Mouse (Mus musculus) stomach, embryonic 14.5 days (tissue): ENCODE results near the gene Ptpn4. TPM values are rescaled to one million over a fixed set of nuclear protein-coding genes. Genes with fewer than 3 reads are reported as not detected.
A peak's percentile ranks its signal among the peaks of the same experiment; 100 is the strongest.

Experiments used
- ATAC-seq: fragments of 200-750 bp; cut with Nextera tagmentation; 2 replicates; pipeline ENCODE4 v1.8.0; 2017; ENCODE audit warnings: low read depth, moderate TSS enrichment; ENCODE audit not compliant: insufficient number of reproducible peaks, insufficient read depth, low FRiP score
- H3K27ac ChIP-seq: fragments of 300-500 bp; sonication (generic); 2 replicates; pipeline ENCODE4 v1.5.1; 2014; ENCODE audit warnings: mild to moderate bottlenecking, low read length, moderate library complexity, mixed read lengths
- H3K27me3 ChIP-seq: fragments of 300-500 bp; sonication (generic); 2 replicates; pipeline ENCODE4 v1.6.1; 2014; ENCODE audit warnings: low read length, control low read depth, mixed read lengths; ENCODE audit not compliant: control insufficient read depth, insufficient read depth
- H3K36me3 ChIP-seq: fragments of 300-500 bp; sonication (generic); 2 replicates; pipeline ENCODE4 v1.6.1; 2014; ENCODE audit warnings: mild to moderate bottlenecking, control low read depth, low read length, moderate library complexity, mixed read lengths; ENCODE audit not compliant: control insufficient read depth, insufficient read depth
- H3K4me1 ChIP-seq: fragments of 300-500 bp; sonication (generic); 2 replicates; pipeline ENCODE4 v1.6.1; 2014; ENCODE audit warnings: low read length, control low read depth, mixed read lengths; ENCODE audit not compliant: control insufficient read depth, insufficient read depth
- H3K4me2 ChIP-seq: fragments of 300-500 bp; sonication (generic); replicated peaks from 2 replicates; pipeline ENCODE4 v1.6.1; 2014; ENCODE audit warnings: low read depth, low read length, control low read depth
- H3K4me3 ChIP-seq: fragments of 300-500 bp; sonication (generic); 2 replicates; pipeline ENCODE4 v1.5.1; 2014; ENCODE audit warnings: low read depth, low read length, control low read depth
- H3K9ac ChIP-seq: fragments of 300-500 bp; sonication (generic); replicated peaks from 2 replicates; pipeline ENCODE4 v1.6.1; 2014; ENCODE audit warnings: low read depth, mild to moderate bottlenecking, control low read depth, low read length, moderate library complexity, mixed read lengths
- H3K9me3 ChIP-seq: fragments of 300-500 bp; sonication (generic); 2 replicates; pipeline ENCODE4 v1.6.1; 2016; ENCODE audit warnings: low read depth, low read length, control low read depth; ENCODE audit not compliant: control insufficient read depth
- WGBS: fragments of 180-500 bp; shearing (Covaris S2); extraction: QIAGEN DNeasy Blood & Tissue Kit; methylation state at CpG from one replicate; pipeline ENCODE4 v1.1.7; 2014; 5-methylcytosine and 5-hydroxymethylcytosine counted together
- polyA plus RNA-seq: library from polyadenylated mRNA; unstranded; fragments of >200 nt; fragmentation: Nextera tagmentation; extraction: Ambion mirVana; gene quantifications from 2 replicates; pipeline ENCODE4 v1.2.1, GENCODE M21; 2014

Ptpn4 gene
- polyA plus RNA-seq, 1 experiment from 2014 or later, result 8.8 TPM

DNA sequence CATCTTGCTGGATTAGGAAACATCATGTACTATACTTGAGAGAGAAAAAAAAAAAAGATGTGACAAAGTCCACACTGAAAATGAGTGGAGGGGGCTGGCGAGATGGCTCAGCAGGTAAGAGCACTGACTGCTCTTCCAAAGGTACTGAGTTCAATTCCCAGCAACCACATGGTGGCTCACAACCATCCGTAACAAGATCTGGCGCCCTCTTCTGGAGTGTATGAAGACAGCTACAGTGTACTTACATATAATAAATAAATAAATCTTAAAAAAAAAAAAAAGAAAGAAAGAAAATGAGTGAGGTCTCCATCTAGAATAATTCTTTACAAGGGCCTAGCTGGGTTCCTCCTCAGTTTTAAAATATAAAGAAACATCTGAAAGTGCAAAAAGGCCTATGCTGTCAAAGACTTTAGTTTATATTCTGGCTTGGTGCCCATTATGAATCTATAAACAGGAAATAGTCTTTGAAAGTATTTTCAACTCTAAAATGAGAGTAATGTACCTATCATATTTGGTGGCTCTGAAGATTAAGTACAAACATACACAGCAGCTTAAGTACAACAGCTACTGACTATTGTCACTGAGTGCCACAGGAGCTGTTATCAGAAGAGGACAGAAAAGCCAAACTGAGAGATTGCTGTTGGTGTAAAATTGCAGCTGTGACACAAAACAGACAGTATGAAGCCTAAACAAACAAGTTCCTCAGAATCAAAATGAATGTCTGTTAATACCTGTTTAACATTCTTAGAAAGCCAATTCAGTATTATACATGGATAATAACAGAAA lies 151.4 kb downstream of the Ptpn4 start:
- Histone ChIP-seq H3K9ac (no peak overlapping the region), H3K27me3 (no peaks in the 10 kb centered on the region), H3K4me2 (no peak overlapping the region), H3K36me3 (peaks cover 3% of the 10 kb centered on the region), H3K4me3 (no peak overlapping the region), H3K4me1 (no peaks in the 10 kb centered on the region), H3K9me3 (no peaks in the 10 kb centered on the region), H3K27ac (no peak overlapping the region)
- ATAC-seq, result no peak
- 89% methylated on average over 3 of the region's 3 CpGs for WGBS

DNA sequence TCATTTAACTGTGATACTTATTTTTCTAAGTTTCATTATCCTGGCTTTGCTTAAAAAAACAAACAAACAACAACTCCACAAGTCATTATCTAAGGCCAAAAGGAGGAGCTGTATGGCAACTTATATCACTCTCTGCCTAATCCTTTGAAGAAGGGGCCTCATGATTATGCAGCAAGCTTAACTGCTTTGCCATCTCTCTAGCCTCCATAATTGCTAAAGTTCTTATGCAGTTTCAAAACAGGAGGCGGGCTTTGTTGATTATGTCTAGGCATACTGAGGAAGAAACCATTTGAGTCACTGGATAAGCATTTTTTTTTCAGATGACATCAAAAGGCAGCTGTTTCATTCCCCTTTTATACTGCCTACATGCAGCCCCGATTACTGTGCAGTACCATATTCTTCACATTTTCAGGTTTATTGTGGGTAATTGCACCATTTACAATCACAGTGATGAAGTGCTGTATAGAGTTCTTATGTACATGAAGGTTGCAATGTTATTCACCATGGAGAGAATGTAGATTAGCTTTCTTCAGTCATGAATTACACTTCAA lies 155.7 kb downstream of the Ptpn4 start:
- Histone ChIP-seq H3K4me2 (no peak overlapping the region), H3K36me3 (no peaks in the 10 kb centered on the region; the same call in none of the 2 replicates), H3K9me3 (no peaks in the 10 kb centered on the region), H3K4me1 (no peaks in the 10 kb centered on the region), H3K4me3 (no peak overlapping the region), H3K27ac (no peak overlapping the region), H3K27me3 (no peaks in the 10 kb centered on the region), H3K9ac (no peak overlapping the region)
- WGBS, result 89% methylated on average over 2 of the region's 2 CpGs
- ATAC-seq, result no peak

DNA sequence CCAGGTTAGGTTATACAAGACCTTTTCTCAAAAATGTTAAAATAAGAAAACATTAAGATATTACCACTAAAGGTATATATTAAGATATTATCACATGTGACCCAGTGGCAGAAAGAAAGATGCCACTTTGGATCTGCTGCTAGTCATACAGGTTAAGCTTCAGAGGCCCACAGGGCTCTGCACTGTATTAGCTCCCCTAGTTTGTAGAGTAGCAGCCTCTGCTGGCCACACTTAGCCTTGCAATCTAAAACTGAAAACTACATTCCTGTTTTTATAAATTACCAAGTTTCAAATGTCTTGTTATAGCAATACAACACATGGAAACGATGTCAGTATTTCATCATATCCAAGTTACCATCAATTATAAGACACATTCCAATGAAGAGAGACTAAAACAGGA lies 162.4 kb downstream of the Ptpn4 start:
- Histone ChIP-seq H3K4me3 (no peak overlapping the region), H3K27me3 (no peaks in the 10 kb centered on the region), H3K27ac (no peak overlapping the region), H3K9me3 (no peaks in the 10 kb centered on the region), H3K36me3 (no peaks in the 10 kb centered on the region; the same call in 1 of the 2 replicates), H3K4me2 (no peak overlapping the region), H3K9ac (no peak overlapping the region), H3K4me1 (no peaks in the 10 kb centered on the region)
- ATAC-seq, result no peak
- WGBS, result 75% methylated on average over 1 of the region's 1 CpGs

- no peak overlapping the region for H3K4me2 ChIP-seq
- no peaks in the 10 kb centered on the region for H3K27me3 ChIP-seq
- ATAC-seq, result no peak
- no peak overlapping the region for H3K9ac ChIP-seq
- WGBS, result 86% methylated on average over 7 of the region's 7 CpGs
- no peaks in the 10 kb centered on the region; the same call in 1 of the 2 replicates for H3K36me3 ChIP-seq
- no peak overlapping the region for H3K27ac ChIP-seq
- H3K9me3 ChIP-seq, result no peaks in the 10 kb centered on the region
- H3K4me1 ChIP-seq, result no peaks in the 10 kb centered on the region
- no peak overlapping the region for H3K4me3 ChIP-seq
Measured at GRCm38 (mm10) chr1:119666904-119667303, 170.5 kb downstream of the Ptpn4 start.

GRCm38 (mm10) chr1:119654307-119654706 lies 183.1 kb downstream of the Ptpn4 start:
- Histone ChIP-seq H3K27me3 (no peaks in the 10 kb centered on the region), H3K27ac (no peak overlapping the region), H3K4me1 (0 out of 2 replicates have a peak, but pooled peaks cover under 1% of the 10 kb centered on the region), H3K9me3 (no peaks in the 10 kb centered on the region), H3K36me3 (no peaks in the 10 kb centered on the region), H3K4me2 (no peak overlapping the region), H3K4me3 (no peak overlapping the region), H3K9ac (no peak overlapping the region)
- WGBS, result 87% methylated on average over 2 of the region's 2 CpGs
- ATAC-seq, result no peak

- Histone ChIP-seq H3K27ac (no peak overlapping the region), H3K4me1 (peaks cover 9% of the 10 kb centered on the region), H3K9me3 (no peaks in the 10 kb centered on the region), H3K9ac (no peak overlapping the region), H3K27me3 (no peaks in the 10 kb centered on the region), H3K36me3 (no peaks in the 10 kb centered on the region), H3K4me2 (no peak overlapping the region), H3K4me3 (no peak overlapping the region)
- ATAC-seq, result no peak
- 87% methylated on average over 5 of the region's 5 CpGs for WGBS
Measured at GRCm38 (mm10) chr1:119650386-119650785, 187.0 kb downstream of the Ptpn4 start.

DNA sequence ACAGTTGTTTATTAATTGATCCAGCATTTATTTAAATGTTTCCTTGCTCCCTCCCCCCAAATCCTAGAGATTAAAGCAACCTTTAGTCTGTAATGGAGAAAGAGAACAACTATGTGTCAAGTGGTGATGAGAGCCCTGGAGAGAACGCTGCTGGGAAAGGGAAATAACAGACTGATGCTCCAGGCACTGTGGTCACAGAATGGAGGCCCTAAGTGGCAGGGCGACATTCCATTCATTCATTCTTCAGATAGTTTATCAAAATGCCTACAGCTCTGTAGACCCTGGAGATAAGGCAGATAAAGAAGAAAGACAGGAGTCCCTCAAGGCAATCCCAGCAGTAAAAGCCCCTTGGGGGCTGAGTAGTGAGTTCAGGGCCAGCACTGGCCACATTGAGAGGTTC lies 187.8 kb downstream of the Ptpn4 start:
- H3K27ac ChIP-seq, result no peak overlapping the region

GRCm38 (mm10) chr1:119648205-119649111 lies 189.0 kb downstream of the Ptpn4 start, which contains the start of gene Epb41l5:
Epb41l5 (minus strand) TSS chr1:119649000.
- peak within 1 kb of the TSS; percentile 88 for H3K27ac ChIP-seq
- peak; percentile 93 for ATAC-seq
- peaks cover 9% of the 10 kb centered on the region for H3K4me1 ChIP-seq
- no peaks in the 10 kb centered on the region for H3K27me3 ChIP-seq
- peak within 1 kb of the TSS; percentile 85 for H3K4me3 ChIP-seq
- H3K4me2 ChIP-seq, result peak within 1 kb of the TSS; percentile 62
- WGBS, result under 1% methylated on average over 86 of the region's 86 CpGs
- no peaks in the 10 kb centered on the region for H3K9me3 ChIP-seq
- H3K36me3 ChIP-seq, result no peaks in the 10 kb centered on the region
- peak within 1 kb of the TSS; percentile 69 for H3K9ac ChIP-seq

More for the DNA sequence above, 187.8 kb downstream of the Ptpn4 start:
- Histone ChIP-seq H3K4me3 (no peak overlapping the region), H3K27me3 (no peaks in the 10 kb centered on the region), H3K4me1 (peaks cover 9% of the 10 kb centered on the region), H3K9ac (no peak overlapping the region), H3K36me3 (no peaks in the 10 kb centered on the region), H3K4me2 (no peak overlapping the region), H3K9me3 (no peaks in the 10 kb centered on the region)
- 49% methylated on average over 2 of the region's 2 CpGs for WGBS
- no peak for ATAC-seq
